Mouse (Mus musculus) small intestine, adult 2 months (tissue): ENCODE data around the gene Ak3. TPM values are rescaled to one million over a fixed set of nuclear protein-coding genes. Genes with fewer than 3 reads are reported as not detected.
"Not testable (repeated sequence)": the region's sequence is repeated elsewhere in the genome, so short reads cannot be mapped to it uniquely, and the experiment has no call there.

Source experiments
- H3K27ac ChIP-seq: fragments of 200-500 bp; 2 replicates; pipeline ENCODE4 v1.5.1; 2012; ENCODE audit warnings: low read depth, low read length, control low read depth, inconsistent platforms; ENCODE audit not compliant: insufficient read depth
- H3K27me3 ChIP-seq: fragments of 200-500 bp; 2 replicates; pipeline ENCODE4 v1.6.1; 2012; ENCODE audit warnings: mild to moderate bottlenecking, moderate library complexity, low read length, inconsistent platforms; ENCODE audit not compliant: control insufficient read depth, insufficient read depth
- H3K36me3 ChIP-seq: fragments of 200-500 bp; 2 replicates; pipeline ENCODE4 v1.6.1; 2012; ENCODE audit warnings: mild to moderate bottlenecking, low read length, control low read depth, inconsistent platforms; ENCODE audit not compliant: control insufficient read depth, insufficient read depth
- H3K4me1 ChIP-seq: fragments of 200-500 bp; 2 replicates; pipeline ENCODE4 v1.6.1; 2012; ENCODE audit warnings: low read length, inconsistent platforms, mixed read lengths; ENCODE audit not compliant: control insufficient read depth, insufficient read depth, insufficient read length
- H3K4me3 ChIP-seq: fragments of 200-500 bp; 2 replicates; pipeline ENCODE4 v1.5.1; 2012; ENCODE audit warnings: low read depth, mild to moderate bottlenecking, control low read depth, inconsistent platforms, low read length, moderate library complexity
- CTCF ChIP-seq: fragments of 200-500 bp; IDR thresholded peaks from 2 replicates; pipeline ENCODE4 v1.5.1; 2012; ENCODE audit warnings: low read depth, mild to moderate bottlenecking, control low read depth, inconsistent platforms, low read length, moderate library complexity, mixed read lengths; ENCODE audit not compliant: insufficient replicate concordance, insufficient read length; ENCODE audit errors: extremely low read depth
- POLR2A ChIP-seq: fragments of 200-500 bp; IDR thresholded peaks from 2 replicates; pipeline ENCODE4 v1.6.1; 2012; ENCODE audit warnings: low read depth, mild to moderate bottlenecking, control low read depth, inconsistent platforms, low read length, moderate library complexity
- WGBS: fragments of 180-500 bp; shearing (Covaris S2); methylation state at CpG from one replicate; pipeline ENCODE4 v1.1.7; 2018; 5-methylcytosine and 5-hydroxymethylcytosine counted together
- polyA plus RNA-seq: library from polyadenylated mRNA; depleted of rRNA; stranded (reverse); fragments of >200 nt; gene quantifications from 2 replicates; pipeline ENCODE4 v1.2.3, GENCODE M21; 2012

Gene Ak3
- polyA plus RNA-seq, 1 experiment = 124 TPM

- Histone ChIP-seq H3K4me1 (no peaks in the 10 kb centered on the region), H3K4me3 (no peak overlapping the region), H3K27me3 (no peaks in the 10 kb centered on the region), H3K27ac (no peak overlapping the region), H3K36me3 (peaks cover 62% of the 10 kb centered on the region)
- TF ChIP-seq POLR2A (no peak), CTCF (no peak)
- WGBS = 74% methylated on average over 5 of the region's 5 CpGs
Measured at GRCm38 (mm10) chr19:29014466-29015055, 33.2 kb downstream of the Ak3 start.

- no peak overlapping the region for H3K4me3 ChIP-seq
- TF ChIP-seq POLR2A (no peak), CTCF (no peak)
- H3K27me3 ChIP-seq = no peaks in the 10 kb centered on the region
- H3K27ac ChIP-seq = no peak overlapping the region
- WGBS = 88% methylated on average over 12 of the region's 12 CpGs
- no peaks in the 10 kb centered on the region for H3K4me1 ChIP-seq
- peaks cover 62% of the 10 kb centered on the region for H3K36me3 ChIP-seq
Measured at GRCm38 (mm10) chr19:29011355-29011990, 36.3 kb downstream of the Ak3 start.

GRCm38 (mm10) chr19:29009046-29009445 is 38.7 kb downstream of the Ak3 start:
- Histone ChIP-seq H3K36me3 (peaks cover 48% of the 10 kb centered on the region), H3K4me3 (no peak overlapping the region), H3K27me3 (no peaks in the 10 kb centered on the region), H3K4me1 (no peaks in the 10 kb centered on the region), H3K27ac (no peak overlapping the region)
- 91% methylated on average over 11 of the region's 11 CpGs for WGBS
- no peak for TF ChIP-seq CTCF
- TF ChIP-seq POLR2A = no peak

- Histone ChIP-seq H3K4me1 (no peaks in the 10 kb centered on the region), H3K27me3 (no peaks in the 10 kb centered on the region), H3K4me3 (no peak overlapping the region), H3K36me3 (peaks cover 41% of the 10 kb centered on the region), H3K27ac (no peak overlapping the region)
- 82% methylated on average over 3 of the region's 3 CpGs for WGBS
- no peak for TF ChIP-seq CTCF
- no peak for TF ChIP-seq POLR2A
Measured at GRCm38 (mm10) chr19:29008069-29008706, 39.6 kb downstream of the Ak3 start.

GRCm38 (mm10) chr19:29000321-29000720 is 47.4 kb downstream of the Ak3 start:
- peaks cover 44% of the 10 kb centered on the region for H3K36me3 ChIP-seq
- not testable (repeated sequence) for H3K27ac ChIP-seq, H3K27me3 ChIP-seq, H3K4me1 ChIP-seq, H3K4me3 ChIP-seq
- WGBS = 98% methylated on average over 16 of the region's 16 CpGs

GRCm38 (mm10) chr19:28997976-28998630 is 49.7 kb downstream of the Ak3 start:
- H3K27ac ChIP-seq = no peak overlapping the region
- 69% methylated on average over 4 of the region's 4 CpGs for WGBS

GRCm38 (mm10) chr19:28995366-28995765 is 52.4 kb downstream of the Ak3 start:
- Histone ChIP-seq H3K27me3 (no peaks in the 10 kb centered on the region), H3K4me3 (no peak overlapping the region), H3K4me1 (no peaks in the 10 kb centered on the region), H3K36me3 (peaks cover 33% of the 10 kb centered on the region), H3K27ac (0 out of 2 replicates have a peak overlapping the region, but pooled peaks have one; percentile 15)
- 77% methylated on average over 5 of the region's 5 CpGs for WGBS
- TF ChIP-seq CTCF (no peak), POLR2A (no peak)

More at GRCm38 (mm10) chr19:28997976-28998630, 49.7 kb downstream of the Ak3 start:
- H3K4me1 ChIP-seq = no peaks in the 10 kb centered on the region
- peaks cover 50% of the 10 kb centered on the region for H3K36me3 ChIP-seq
- H3K4me3 ChIP-seq = no peak overlapping the region
- no peak for TF ChIP-seq POLR2A
- TF ChIP-seq CTCF = no peak
- no peaks in the 10 kb centered on the region for H3K27me3 ChIP-seq
